Mouse (Mus musculus): ENCODE measurements around the gene Anpep.

Gene Anpep

GRCm38 (mm10) chr7:79860811-79861210 lies at the start of gene Anpep:
Anpep (minus strand) TSS chr7:79861059.
- DNase-seq (ENCODE audit: low spot score in 2 of 2), result no peak

DNA sequence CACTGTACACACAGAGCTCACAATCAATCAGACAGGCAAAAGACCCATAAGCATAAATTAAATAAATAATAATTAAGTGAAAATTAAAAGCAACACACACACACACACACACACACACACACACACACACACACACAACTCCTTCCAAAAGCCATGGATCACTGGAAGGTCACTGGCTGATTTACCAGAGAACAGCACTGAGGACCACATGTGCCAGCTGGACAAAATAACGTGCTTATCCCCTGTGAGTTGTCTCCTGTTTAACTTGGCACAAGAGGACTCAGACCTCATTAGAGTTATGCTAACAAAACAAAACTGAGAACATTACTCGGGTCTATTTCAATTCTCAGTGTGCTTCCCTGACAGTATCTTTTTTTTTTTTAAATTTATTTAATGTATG lies 46.5 kb upstream of the Anpep start:
- no peak for DNase-seq (ENCODE audit: low spot score in 2 of 2)

- no peak for DNase-seq (ENCODE audit: low spot score in 2 of 2)
These were observed 46.1 kb upstream of the Anpep start for GRCm38 (mm10) chr7:79906914-79907313.

GRCm38 (mm10) chr7:79905193-79905592 lies 44.3 kb upstream of the Anpep start:
- DNase-seq (ENCODE audit: low spot score in 2 of 2), result no peak

- DNase-seq (ENCODE audit: low spot score in 2 of 2), result no peak
These were observed 42.4 kb upstream of the Anpep start for GRCm38 (mm10) chr7:79903160-79903792.

GRCm38 (mm10) chr7:79900753-79901152 lies 39.9 kb upstream of the Anpep start:
- DNase-seq (ENCODE audit: low spot score in 2 of 2), result no peak

DNA sequence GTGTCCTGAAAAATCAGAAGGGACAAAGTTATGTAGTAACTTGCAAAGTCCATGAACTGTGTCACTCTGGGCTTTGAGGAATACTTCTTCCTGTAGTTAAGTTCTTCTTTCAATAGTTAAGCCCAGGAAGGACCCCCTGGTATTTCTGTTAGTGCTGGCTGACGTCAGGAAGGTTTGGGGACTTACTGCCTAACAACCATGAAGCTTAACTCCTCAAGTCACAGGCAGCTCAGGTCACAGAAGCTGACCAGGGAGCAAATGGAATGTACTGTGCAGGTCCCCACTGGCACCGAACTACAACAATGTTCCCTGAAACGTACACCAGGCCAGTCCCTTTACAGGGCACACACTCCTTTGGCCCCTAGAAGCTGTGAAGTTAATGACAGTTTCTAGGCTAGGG lies 34.4 kb upstream of the Anpep start:
- no peak for DNase-seq (ENCODE audit: low spot score in 2 of 2)

DNA sequence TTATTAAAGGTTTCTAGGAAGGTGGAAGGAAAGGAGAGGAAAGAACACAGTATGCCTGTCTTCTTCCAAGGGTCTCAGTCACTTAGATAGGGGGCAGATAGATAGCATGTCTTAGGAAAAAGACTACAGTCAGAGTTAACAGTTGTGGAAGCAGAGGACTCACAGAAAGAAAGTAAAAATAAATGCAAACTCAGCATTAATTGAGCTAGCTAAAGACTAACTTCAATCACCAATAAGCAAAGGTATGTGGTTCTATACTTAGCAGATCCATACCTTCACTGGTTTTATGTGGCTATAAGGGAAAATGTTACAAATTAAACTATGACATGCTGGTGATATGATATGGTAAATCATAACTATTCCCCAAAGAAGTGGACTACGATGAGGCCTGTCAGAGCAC lies 33.9 kb upstream of the Anpep start:
- DNase-seq (ENCODE audit: low spot score in 2 of 2), result no peak

DNA sequence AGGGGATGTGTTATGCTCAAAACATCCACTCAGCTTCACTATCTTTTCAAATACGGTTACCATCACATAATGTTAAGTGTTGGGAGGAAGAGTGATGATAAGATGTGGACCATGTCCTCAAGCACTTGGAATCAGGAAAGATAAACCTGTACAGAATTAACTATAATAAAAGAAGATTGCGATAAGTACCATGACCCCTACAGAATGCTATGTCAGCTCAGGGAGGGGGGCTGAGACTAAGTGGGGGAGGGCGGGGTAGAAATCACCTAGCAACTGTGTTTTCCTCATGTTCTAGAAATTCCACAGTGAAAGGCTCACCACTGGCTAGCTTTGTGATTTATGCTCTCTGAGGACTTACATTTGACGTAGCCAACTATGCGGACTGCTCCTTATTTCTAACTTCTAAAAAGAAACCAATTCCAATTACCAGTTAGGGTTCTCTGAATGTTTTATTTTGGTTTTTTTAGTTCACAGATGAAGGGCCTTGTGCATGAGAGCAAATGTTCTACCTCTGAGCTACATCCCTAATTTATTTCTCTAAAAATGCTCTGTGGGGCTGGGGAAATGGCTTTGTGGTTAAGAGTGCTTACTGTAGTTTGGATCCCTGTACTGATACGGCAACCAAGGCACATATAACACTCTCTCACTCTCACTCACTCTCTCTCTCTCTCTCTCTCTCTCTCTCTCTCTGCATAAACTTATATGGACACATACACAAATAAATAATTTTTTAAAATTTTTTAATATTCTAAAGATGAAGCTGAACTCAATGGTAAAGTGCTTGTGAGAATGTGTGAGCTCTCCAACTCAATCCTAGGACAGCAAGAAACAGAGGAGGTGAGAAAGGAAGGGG lies 31.9 kb upstream of the Anpep start:
- no peak for DNase-seq (ENCODE audit: low spot score in 2 of 2)

DNA sequence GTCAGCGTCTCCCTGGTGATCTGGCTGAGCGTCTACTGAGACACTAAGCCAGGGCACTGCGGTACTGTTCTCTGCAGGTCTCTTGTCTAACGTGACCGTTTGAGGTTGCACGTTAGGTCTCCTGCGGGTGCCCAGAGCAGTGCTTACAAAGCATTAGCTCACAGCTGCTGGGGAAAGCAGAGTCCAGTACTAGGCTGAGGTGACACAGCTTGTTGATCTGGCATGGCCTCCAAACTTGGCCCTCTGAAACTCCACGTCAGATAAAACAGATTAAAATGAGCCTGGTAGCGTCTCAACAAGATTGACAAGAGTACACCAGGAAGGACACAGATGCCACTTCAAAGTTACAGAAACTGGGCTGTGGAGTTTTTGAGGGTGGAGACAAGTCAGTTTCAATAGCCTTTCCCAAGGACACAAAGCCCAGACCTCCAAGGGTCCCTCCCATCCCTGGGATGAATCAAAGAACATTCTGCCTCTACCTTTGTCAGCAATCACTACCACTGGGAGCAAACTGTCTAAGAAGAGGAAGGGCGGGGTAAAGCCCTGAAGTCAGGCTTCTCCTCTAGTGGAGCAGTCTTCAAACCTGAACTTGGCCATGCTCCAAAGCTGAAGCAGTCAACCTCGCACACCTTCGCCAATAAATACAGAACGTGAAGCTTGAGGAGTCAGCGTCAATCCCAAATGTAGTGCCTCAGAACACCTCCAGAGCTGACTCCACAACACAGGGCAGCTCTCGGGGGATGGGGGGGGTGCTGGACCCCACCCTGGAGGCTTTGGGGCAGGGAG lies 29.8 kb upstream of the Anpep start:
- no peak for DNase-seq (ENCODE audit: low spot score in 2 of 2)

- no peak for DNase-seq (ENCODE audit: low spot score in 2 of 2)
These were observed 27.7 kb upstream of the Anpep start for GRCm38 (mm10) chr7:79888603-79889002.

DNA sequence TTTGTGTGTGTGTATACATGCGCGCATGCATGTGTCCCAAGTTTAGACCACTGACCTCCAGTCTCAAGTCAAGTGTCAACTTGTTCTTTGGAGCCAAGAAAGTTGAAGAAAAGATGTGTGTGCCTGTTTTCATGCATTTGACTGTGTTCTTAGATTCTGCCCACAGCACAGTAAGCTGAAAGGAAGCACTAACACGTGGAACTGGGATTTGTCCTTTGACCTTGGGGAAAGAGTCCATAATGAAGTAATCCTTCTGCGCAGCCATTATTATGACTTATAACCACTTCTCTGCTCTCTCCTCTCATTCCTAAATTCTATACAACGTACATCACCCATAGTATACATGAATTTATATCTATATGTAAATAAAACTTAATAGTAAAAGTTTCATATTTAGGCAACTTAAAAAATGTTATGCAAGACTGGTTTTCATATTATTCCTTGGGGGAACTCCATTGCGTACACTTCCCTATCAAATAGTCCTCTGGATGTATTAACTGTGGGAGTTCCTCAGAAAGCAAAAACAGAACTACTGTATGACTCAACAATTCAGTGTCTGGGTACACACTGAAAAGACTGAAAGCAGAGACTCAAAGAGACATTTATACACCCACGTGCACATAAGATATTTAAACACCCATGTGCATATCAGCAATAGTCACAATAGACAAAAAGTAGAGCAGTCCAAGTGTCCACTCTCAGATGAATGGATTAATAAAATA lies 22.9 kb upstream of the Anpep start:
- DNase-seq (ENCODE audit: low spot score in 2 of 2), result no peak

GRCm38 (mm10) chr7:79881901-79882300 lies 21.0 kb upstream of the Anpep start:
- DNase-seq (ENCODE audit: low spot score in 2 of 2), result no peak

GRCm38 (mm10) chr7:79880998-79881397 lies 20.1 kb upstream of the Anpep start:
- DNase-seq (ENCODE audit: low spot score in 2 of 2), result no peak

GRCm38 (mm10) chr7:79880033-79880432 lies 19.2 kb upstream of the Anpep start:
- no peak for DNase-seq (ENCODE audit: low spot score in 2 of 2)

DNA sequence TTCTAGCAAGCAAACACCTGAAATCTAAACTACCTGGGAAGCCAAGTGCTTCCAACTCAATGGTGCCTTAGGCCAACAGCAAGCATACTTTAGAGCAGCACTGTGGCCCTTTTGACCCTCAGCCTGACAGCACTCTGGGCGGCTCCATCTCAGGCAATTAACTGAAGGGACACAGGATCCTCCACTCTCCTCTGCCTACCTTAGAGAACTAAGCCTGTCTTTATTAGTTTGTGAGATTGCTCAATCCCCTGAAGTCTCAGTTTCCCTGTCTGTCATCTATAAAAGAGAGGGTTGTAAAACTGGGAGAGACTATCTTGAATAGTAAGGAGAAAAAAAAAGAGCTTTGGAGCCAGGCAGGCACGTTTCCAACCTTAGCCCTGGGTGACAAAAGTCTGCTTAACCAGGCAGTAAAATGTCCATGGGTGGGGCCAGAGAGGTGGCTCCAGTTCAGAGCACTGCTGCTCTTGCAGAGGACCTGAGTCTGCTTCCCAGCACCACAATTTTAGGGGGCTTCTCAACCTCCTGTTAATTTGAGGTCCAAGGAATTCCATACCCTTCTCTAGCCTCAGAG lies 17.7 kb upstream of the Anpep start:
- no peak for DNase-seq (ENCODE audit: low spot score in 2 of 2)

DNA sequence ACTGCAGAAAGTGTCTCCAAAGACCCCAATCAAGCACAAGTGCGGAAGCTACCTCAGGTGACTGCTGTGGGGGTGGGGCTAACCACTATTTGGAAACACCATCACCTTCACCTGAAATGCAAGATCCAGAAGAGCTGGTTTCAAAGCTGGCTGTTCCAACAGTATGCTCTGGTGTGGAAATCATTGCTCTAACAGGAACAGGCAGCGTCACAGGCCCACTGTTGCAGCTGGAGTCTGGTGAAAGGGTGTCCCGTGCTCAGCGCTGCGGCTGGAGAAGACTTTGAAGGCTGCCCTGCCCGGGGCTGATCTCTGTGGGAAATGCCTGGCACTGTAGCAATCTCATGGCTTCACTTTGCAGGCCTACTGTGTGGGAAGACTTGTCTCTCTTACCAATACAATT lies 12.5 kb upstream of the Anpep start:
- no peak for DNase-seq (ENCODE audit: low spot score in 2 of 2)

DNA sequence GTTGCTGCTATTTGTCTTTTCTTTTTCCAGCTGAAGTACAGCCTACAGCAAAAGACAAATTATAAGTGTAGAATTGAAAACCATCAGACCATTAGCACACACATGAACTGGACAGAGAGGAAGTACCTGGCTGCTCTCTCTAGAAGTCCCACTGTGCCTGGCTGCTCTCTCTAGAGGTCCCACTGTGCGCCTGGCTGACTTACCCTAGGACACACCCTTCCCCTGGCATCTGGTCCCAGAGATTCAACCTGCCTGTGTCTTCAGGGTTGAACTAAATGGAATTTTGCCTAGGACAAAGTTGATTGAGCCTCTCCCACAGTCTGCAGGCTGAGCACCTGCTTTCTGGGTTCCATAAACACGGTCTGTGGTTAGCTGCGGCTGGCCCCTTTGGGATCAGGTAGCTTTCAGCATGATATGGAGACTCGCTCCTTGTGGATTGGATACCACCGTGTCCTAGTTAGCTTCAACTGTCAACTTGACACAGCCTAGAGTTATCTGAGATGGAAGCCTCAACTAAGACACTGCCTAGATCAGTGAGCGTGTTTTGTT lies 11.0 kb upstream of the Anpep start:
- DNase-seq (ENCODE audit: low spot score in 2 of 2), result no peak

GRCm38 (mm10) chr7:79869072-79869719 lies 8.3 kb upstream of the Anpep start:
- DNase-seq (ENCODE audit: low spot score in 2 of 2), result no peak

GRCm38 (mm10) chr7:79868475-79868874 lies 7.6 kb upstream of the Anpep start:
- no peak for DNase-seq (ENCODE audit: low spot score in 2 of 2)

GRCm38 (mm10) chr7:79867861-79868260 lies 7.0 kb upstream of the Anpep start:
- no peak for DNase-seq (ENCODE audit: low spot score in 2 of 2)
